Mouse (Mus musculus) embryonic facial prominence, embryonic 14.5 days (tissue): Measurements from ENCODE around the gene Aldh3b2. TPM values are rescaled to one million over a fixed set of nuclear protein-coding genes. Genes with fewer than 3 reads are reported as not detected.

Experiments used
- ATAC-seq: fragments of 200-750 bp; cut with Nextera tagmentation; 2 replicates; pipeline ENCODE4 v1.8.0; 2017; ENCODE audit warnings: low read depth, moderate number of reproducible peaks, moderate TSS enrichment
- DNase-seq: peaks from one replicate; pipeline ENCODE4 v3.0.0-alpha.2; 2015; ENCODE audit warnings: low spot score
- H3K27ac ChIP-seq: fragments of 300-500 bp; sonication (generic); replicated peaks from 2 replicates; pipeline ENCODE4 v1.5.1; 2014; ENCODE audit warnings: low read depth, mild to moderate bottlenecking, low read length, moderate library complexity
- H3K27me3 ChIP-seq: fragments of 300-500 bp; sonication (generic); replicated peaks from 2 replicates; pipeline ENCODE4 v1.6.1; 2014; ENCODE audit warnings: low read length; ENCODE audit not compliant: control insufficient read depth, insufficient read depth
- H3K36me3 ChIP-seq: fragments of 300-500 bp; sonication (generic); 2 replicates; pipeline ENCODE4 v1.6.1; 2014; ENCODE audit warnings: low read length, mixed read lengths; ENCODE audit not compliant: control insufficient read depth, insufficient read depth
- H3K4me1 ChIP-seq: fragments of 300-500 bp; sonication (generic); 2 replicates; pipeline ENCODE4 v1.6.1; 2014; ENCODE audit warnings: antibody characterized with exemption, low read length; ENCODE audit not compliant: control insufficient read depth, insufficient read depth
- H3K4me2 ChIP-seq: fragments of 300-500 bp; sonication (generic); 2 replicates; pipeline ENCODE4 v1.6.1; 2014; ENCODE audit warnings: low read depth, mild to moderate bottlenecking, low read length, moderate library complexity, mixed read lengths
- H3K4me3 ChIP-seq: fragments of 300-500 bp; sonication (generic); 2 replicates; pipeline ENCODE4 v1.5.1; 2014; ENCODE audit warnings: low read depth, mild to moderate bottlenecking, low read length
- H3K9ac ChIP-seq: fragments of 300-500 bp; sonication (generic); 2 replicates; pipeline ENCODE4 v1.6.1; 2014; ENCODE audit warnings: low read depth, mild to moderate bottlenecking, low read length, moderate library complexity, mixed read lengths
- H3K9me3 ChIP-seq: fragments of 300-500 bp; sonication (generic); 2 replicates; pipeline ENCODE4 v1.6.1; 2016; ENCODE audit warnings: low read length; ENCODE audit not compliant: control insufficient read depth
- WGBS: fragments of 180-500 bp; shearing (Covaris S2); extraction: QIAGEN DNeasy Blood & Tissue Kit; methylation state at CpG from one replicate; pipeline ENCODE4 v1.1.7; 2014; 5-methylcytosine and 5-hydroxymethylcytosine counted together
- polyA plus RNA-seq: library from polyadenylated mRNA; unstranded; fragments of >200 nt; fragmentation: Nextera tagmentation; extraction: Ambion mirVana; gene quantifications from 2 replicates; pipeline ENCODE4 v1.2.1, GENCODE M21; 2014

The Aldh3b2 gene
- polyA plus RNA-seq, 1 experiment from 2014 or later: 9.2 TPM

DNA sequence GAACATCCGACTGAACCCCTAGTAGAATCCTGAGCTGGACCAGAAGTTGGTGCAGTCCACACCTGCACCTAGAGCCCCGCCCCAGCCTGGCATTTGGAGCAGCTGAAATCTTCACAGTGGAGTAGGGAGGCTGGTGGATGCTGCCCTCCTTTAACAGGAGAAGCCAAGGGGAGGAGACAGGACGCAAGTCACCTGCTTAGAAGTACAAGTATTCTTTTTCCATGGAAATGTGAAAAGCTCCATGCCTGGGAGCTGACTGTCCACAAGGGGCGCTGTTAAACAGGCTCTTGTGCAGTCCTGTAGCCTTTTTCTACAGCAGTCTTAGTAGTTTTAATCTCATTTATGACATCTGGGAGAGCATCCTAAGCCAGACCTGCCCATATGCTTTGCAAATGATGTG is 16.6 kb downstream of the Aldh3b2 start:
- ATAC-seq (no peak), DNase-seq (no peak)
- H3K4me1 ChIP-seq: peaks cover 10% of the 10 kb centered on the region; the same call in 1 of the 2 replicates
- no peak overlapping the region for H3K4me3 ChIP-seq
- no peak overlapping the region for H3K27ac ChIP-seq
- H3K4me2 ChIP-seq: no peak overlapping the region
- no peaks in the 10 kb centered on the region for H3K9me3 ChIP-seq
- H3K36me3 ChIP-seq: no peaks in the 10 kb centered on the region
- no peak overlapping the region for H3K9ac ChIP-seq
- 90% methylated on average over 4 of the region's 4 CpGs for WGBS
- H3K27me3 ChIP-seq: no peaks in the 10 kb centered on the region

DNA sequence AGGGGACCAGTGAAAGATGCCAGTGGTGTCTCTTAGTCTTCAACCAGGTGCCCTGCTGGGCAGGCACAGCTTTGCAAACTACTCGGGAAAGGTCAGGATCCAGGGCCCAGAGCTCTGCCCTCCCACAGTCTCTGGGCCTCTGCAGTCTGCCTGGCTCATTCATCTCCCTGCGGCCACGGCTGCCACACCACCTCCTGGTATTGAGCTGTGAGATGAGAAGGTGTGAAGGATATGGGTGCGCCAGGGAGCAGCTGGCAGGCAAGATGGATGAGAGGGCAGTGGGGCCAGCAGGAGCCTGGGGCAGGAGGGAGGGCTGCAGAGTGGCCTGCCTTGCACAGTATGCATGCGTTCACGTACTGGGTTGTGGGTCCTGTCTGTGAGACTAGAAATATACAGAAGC is 18.7 kb downstream of the Aldh3b2 start:
- H3K36me3 ChIP-seq: no peaks in the 10 kb centered on the region
- ATAC-seq: no peak
- DNase-seq: no peak
- no peaks in the 10 kb centered on the region for H3K9me3 ChIP-seq
- no peak overlapping the region for H3K4me2 ChIP-seq
- H3K27ac ChIP-seq: no peak overlapping the region
- no peaks in the 10 kb centered on the region for H3K27me3 ChIP-seq
- H3K4me3 ChIP-seq: no peak overlapping the region
- H3K9ac ChIP-seq: no peak overlapping the region
- peaks cover 8% of the 10 kb centered on the region; the same call in 1 of the 2 replicates for H3K4me1 ChIP-seq
- 65% methylated on average over 6 of the region's 6 CpGs for WGBS

DNA sequence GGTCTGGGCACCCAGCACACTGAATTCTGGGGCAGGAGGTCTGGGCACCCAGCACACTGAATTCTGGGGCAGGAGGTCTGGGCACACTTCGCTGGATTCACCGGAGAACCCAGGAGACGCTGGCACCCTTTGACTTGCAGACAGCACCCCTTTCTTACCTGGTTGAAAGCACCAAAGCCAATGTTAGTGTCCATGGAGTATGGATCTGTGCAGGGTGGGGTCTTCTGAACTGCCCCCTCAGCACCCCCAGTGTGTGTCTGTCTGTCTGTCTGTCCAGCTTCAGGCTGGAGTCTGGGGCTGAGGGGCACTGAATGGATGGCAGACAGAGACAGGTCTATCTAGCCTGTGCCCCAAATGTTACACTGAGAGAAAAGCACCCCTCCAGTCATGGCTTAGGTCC is 19.4 kb downstream of the Aldh3b2 start:
- Histone ChIP-seq H3K27ac (no peak overlapping the region), H3K4me2 (no peak overlapping the region), H3K9me3 (no peaks in the 10 kb centered on the region), H3K4me3 (no peak overlapping the region), H3K36me3 (no peaks in the 10 kb centered on the region), H3K4me1 (peaks cover 3% of the 10 kb centered on the region; the same call in 1 of the 2 replicates), H3K27me3 (no peaks in the 10 kb centered on the region), H3K9ac (no peak overlapping the region)
- 93% methylated on average over 3 of the region's 3 CpGs for whole genome bisulfite sequencing
- DNase-seq (no peak), ATAC-seq (no peak)

DNA sequence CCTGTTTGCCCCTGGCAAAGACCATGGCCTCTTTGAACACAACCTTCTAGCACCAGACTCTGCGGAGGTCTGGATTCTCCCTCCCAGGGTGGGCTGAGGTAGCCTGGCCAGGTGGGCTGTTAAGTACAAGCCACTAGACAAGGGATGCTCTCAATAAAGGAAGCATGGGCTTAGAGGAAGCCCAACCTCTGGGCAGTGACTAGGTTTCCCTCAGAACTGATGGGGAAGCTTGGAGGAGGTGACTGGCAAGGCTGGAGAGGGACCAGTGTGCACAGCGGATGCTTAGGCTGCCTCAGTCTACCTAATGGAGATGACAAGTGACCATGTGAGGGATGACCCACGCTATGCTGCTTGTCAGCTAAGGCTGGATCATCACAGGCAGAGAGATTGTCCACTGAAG is 19.8 kb downstream of the Aldh3b2 start:
- Histone ChIP-seq H3K9me3 (no peaks in the 10 kb centered on the region), H3K4me3 (no peak overlapping the region), H3K27me3 (no peaks in the 10 kb centered on the region), H3K4me2 (no peak overlapping the region), H3K36me3 (no peaks in the 10 kb centered on the region), H3K9ac (no peak overlapping the region), H3K27ac (no peak overlapping the region), H3K4me1 (no peaks in the 10 kb centered on the region; the same call in 1 of the 2 replicates)
- WGBS: 86% methylated on average over 3 of the region's 3 CpGs
- no peak for DNase-seq
- no peak for ATAC-seq

DNA sequence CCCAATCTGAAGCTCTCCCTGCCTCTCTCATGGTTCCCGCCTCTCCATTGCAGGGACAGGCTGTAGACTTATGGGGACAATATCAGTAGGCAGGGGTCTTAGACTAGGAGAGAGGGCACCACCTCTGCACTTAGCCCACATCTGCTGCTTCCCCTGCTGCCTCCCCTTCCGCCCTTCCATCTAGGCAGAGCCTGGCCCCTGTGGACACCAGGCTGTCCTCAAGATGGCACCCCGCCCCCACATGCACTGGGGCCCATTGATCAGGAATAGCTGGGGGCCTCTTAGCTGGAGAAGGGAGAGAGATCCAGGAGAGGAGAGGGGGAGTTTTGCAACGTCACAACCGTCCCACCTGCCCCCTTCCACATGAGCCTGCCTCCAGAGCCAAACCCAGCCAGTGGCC is 20.3 kb downstream of the Aldh3b2 start, which contains the start of gene Tbx10:
TSS of gene Tbx10 (plus strand) at position 337 of the 400 bp plus-strand sequence.
- no peaks in the 10 kb centered on the region for H3K9me3 ChIP-seq
- no peaks in the 10 kb centered on the region for H3K27me3 ChIP-seq
- WGBS: 44% methylated on average over 5 of the region's 5 CpGs
- H3K36me3 ChIP-seq: no peaks in the 10 kb centered on the region
- no peak within 1 kb of the TSS for H3K4me2 ChIP-seq
- no peak within 1 kb of the TSS for H3K4me3 ChIP-seq
- ATAC-seq (no peak), DNase-seq (no peak)
- H3K4me1 ChIP-seq: no peaks in the 10 kb centered on the region
- no peak within 1 kb of the TSS for H3K27ac ChIP-seq
- no peak within 1 kb of the TSS for H3K9ac ChIP-seq

DNA sequence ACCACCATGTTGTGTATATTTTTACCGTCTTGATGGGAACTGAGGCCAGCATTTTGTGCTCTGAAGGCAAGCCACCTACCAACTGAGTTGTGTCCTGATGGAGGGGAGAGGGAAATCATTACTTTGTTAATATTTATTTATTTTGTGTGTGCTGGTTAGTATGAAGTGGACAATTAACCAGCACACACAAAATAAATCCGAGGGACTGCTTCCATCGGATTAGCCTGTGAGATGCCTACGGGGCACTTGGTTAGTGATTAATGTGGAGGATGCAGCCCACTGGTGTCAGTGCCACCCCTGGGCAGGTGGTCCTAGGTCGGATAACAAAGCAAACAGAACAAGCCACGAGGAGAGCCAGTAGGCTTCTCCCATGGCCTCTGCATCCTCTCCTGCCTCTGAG is 22.8 kb downstream of the Aldh3b2 start:
- ATAC-seq (no peak), DNase-seq (no peak)
- no peaks in the 10 kb centered on the region for H3K27me3 ChIP-seq
- H3K4me3 ChIP-seq: no peak overlapping the region
- H3K4me1 ChIP-seq: no peaks in the 10 kb centered on the region
- no peaks in the 10 kb centered on the region for H3K9me3 ChIP-seq
- no peak overlapping the region for H3K27ac ChIP-seq
- 67% methylated on average over 6 of the region's 6 CpGs for WGBS
- H3K9ac ChIP-seq: no peak overlapping the region
- no peak overlapping the region for H3K4me2 ChIP-seq
- H3K36me3 ChIP-seq: no peaks in the 10 kb centered on the region

DNA sequence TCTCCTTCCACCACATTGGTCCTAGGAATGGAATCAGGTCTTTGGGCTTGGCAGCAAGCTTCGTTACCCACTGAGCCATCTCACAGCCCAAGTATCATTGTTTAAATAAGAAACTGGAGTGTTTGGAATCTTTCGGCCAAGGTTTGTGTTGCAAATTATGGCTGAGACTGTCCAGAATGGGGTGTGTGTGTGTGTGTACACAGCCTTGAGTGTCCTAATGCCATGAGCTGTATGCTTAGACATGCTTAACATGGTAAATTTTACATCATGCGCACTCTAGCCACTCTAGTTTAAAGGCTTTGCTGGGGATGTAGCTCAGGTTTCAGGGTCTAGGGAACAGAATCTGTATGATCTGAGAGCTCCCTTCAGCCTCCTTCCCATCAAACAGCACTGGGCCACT is 23.4 kb downstream of the Aldh3b2 start:
- H3K27me3 ChIP-seq: no peaks in the 10 kb centered on the region
- no peak overlapping the region for H3K9ac ChIP-seq
- H3K4me2 ChIP-seq: no peak overlapping the region
- no peaks in the 10 kb centered on the region for H3K4me1 ChIP-seq
- H3K4me3 ChIP-seq: no peak overlapping the region
- DNase-seq: no peak
- no peak for ATAC-seq
- 80% methylated on average over 3 of the region's 3 CpGs for WGBS
- no peaks in the 10 kb centered on the region for H3K36me3 ChIP-seq
- H3K9me3 ChIP-seq: no peaks in the 10 kb centered on the region
- no peak overlapping the region for H3K27ac ChIP-seq

DNA sequence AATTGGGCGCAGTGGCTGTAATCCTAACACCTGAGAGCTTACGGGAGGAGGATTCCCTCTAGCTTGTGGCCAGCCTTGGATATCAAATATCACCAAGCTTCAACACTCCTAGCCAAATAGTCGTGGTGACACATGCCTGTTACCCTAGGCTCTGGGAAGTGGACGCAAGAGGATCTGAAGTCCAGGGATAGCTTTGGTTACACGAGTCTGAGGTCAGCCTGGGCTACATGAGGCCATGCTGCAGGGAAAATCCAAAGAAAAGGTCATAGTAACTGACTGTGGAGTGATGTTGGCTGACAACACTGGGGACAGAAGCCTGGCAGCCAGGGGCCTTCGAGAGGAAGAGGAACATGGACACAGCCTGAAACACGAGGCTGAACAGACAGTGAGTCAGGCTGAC is 24.0 kb downstream of the Aldh3b2 start:
- Histone ChIP-seq H3K27me3 (no peaks in the 10 kb centered on the region), H3K9me3 (no peaks in the 10 kb centered on the region), H3K36me3 (no peaks in the 10 kb centered on the region), H3K4me2 (no peak overlapping the region), H3K4me1 (peaks cover 4% of the 10 kb centered on the region; the same call in 1 of the 2 replicates), H3K4me3 (no peak overlapping the region), H3K9ac (no peak overlapping the region), H3K27ac (no peak overlapping the region)
- 46% methylated on average over 7 of the region's 7 CpGs for WGBS
- ATAC-seq (no peak), DNase-seq (no peak)

DNA sequence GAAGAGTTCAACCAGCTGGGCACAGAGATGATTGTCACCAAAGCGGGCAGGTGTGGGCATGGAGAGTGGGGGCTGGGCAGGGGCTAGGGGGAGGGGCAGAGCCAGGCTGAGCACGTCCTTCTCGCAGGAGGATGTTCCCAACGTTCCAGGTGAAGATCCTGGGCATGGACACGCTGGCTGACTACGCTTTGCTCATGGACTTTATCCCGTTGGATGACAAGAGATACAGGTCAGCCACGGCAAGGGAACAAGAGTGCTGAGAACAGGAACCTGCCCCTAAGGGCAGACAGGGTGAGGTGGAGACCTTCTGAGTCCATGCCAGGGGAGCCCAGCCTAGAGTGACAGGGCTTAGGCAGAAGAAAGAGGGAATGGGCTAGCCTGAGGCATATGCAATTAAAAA is 24.6 kb downstream of the Aldh3b2 start:
- ATAC-seq (no peak), DNase-seq (no peak)
- no peak overlapping the region for H3K9ac ChIP-seq
- WGBS: 76% methylated on average over 7 of the region's 8 CpGs
- no peaks in the 10 kb centered on the region for H3K27me3 ChIP-seq
- H3K4me1 ChIP-seq: peaks cover 7% of the 10 kb centered on the region; the same call in 1 of the 2 replicates
- H3K36me3 ChIP-seq: no peaks in the 10 kb centered on the region
- H3K9me3 ChIP-seq: no peaks in the 10 kb centered on the region
- no peak overlapping the region for H3K27ac ChIP-seq
- no peak overlapping the region for H3K4me3 ChIP-seq
- H3K4me2 ChIP-seq: no peak overlapping the region
